Mouse (Mus musculus): ENCODE measurements around the gene Ints6. TPM values are rescaled to one million over a fixed set of nuclear protein-coding genes. Genes with fewer than 3 reads are reported as not detected.

Ints6 gene
- 20.1 and 26.7 TPM in 2 replicates for polyA plus RNA-seq (2012; ENCODE audit: insufficient read depth, insufficient read length, missing spikeins)

GRCm38 (mm10) chr14:62761036-62761881, at the start of gene Ints6:
Gene Ints6, minus strand, starts transcription at chr14:62761169.
- peak within 1 kb of the TSS; percentile 100 for H3K4me3 ChIP-seq (ENCODE audit: insufficient read depth, low read length)
- peak within 1 kb of the TSS; percentile 93 for H3K27ac ChIP-seq (ENCODE audit: insufficient read depth, low read depth, low read length)
- no peak for TF ChIP-seq CTCF (IDR thresholded peaks at IDR 0.05; ENCODE audit: low read depth, low read length)
- peak; percentile 99 for TF ChIP-seq POLR2A (IDR thresholded peaks at IDR 0.05; ENCODE audit: borderline replicate concordance, low read depth, low read length)
- peaks cover 20% of the 10 kb centered on the region for H3K4me1 ChIP-seq (ENCODE audit: control insufficient read depth, insufficient read depth, low read length)

GRCm38 (mm10) chr14:62808661-62809523, 47.9 kb upstream of the Ints6 start:
- H3K27ac ChIP-seq (ENCODE audit: insufficient read depth, low read depth, low read length), result peak overlapping the region; percentile 82
- H3K4me3 ChIP-seq (ENCODE audit: insufficient read depth, low read length), result no peak overlapping the region
- H3K4me1 ChIP-seq (ENCODE audit: control insufficient read depth, insufficient read depth, low read length), result peaks cover 42% of the 10 kb centered on the region
- TF ChIP-seq CTCF (IDR thresholded peaks at IDR 0.05; ENCODE audit: low read depth, low read length) (no peak), POLR2A (IDR thresholded peaks at IDR 0.05; ENCODE audit: borderline replicate concordance, low read depth, low read length) (no peak)

DNA sequence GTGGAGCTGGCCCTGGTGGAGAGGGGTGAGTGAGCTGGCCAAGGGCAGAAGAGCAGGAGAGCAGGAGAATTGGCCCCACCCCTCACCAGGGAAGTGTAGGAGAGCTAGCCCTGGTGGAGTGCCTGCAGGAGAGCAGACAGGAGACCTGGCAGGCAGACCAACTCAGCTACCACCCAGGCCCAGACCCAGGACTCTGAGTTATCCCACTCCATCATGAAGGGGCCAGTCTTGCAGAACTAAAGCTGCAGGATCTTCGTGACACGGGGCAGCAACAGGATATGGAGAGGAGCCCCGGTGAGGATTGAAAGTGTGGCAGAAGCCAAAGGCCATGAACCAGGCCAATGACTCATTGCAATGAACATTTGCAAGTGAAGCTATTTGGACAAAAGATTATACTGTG, 46.0 kb upstream of the Ints6 start:
- H3K4me3 ChIP-seq (ENCODE audit: insufficient read depth, low read length), result no peak overlapping the region
- H3K27ac ChIP-seq (ENCODE audit: insufficient read depth, low read depth, low read length), result no peak overlapping the region
- no peak for TF ChIP-seq POLR2A (IDR thresholded peaks at IDR 0.05; ENCODE audit: borderline replicate concordance, low read depth, low read length)
- TF ChIP-seq CTCF (IDR thresholded peaks at IDR 0.05; ENCODE audit: low read depth, low read length), result no peak
- H3K4me1 ChIP-seq (ENCODE audit: control insufficient read depth, insufficient read depth, low read length), result peaks cover 39% of the 10 kb centered on the region

GRCm38 (mm10) chr14:62803204-62803603, 42.2 kb upstream of the Ints6 start:
- H3K27ac ChIP-seq (ENCODE audit: insufficient read depth, low read depth, low read length), result no peak overlapping the region
- no peak for TF ChIP-seq CTCF (IDR thresholded peaks at IDR 0.05; ENCODE audit: low read depth, low read length)
- no peak for TF ChIP-seq POLR2A (IDR thresholded peaks at IDR 0.05; ENCODE audit: borderline replicate concordance, low read depth, low read length)
- H3K4me1 ChIP-seq (ENCODE audit: control insufficient read depth, insufficient read depth, low read length), result peaks cover 38% of the 10 kb centered on the region
- no peak overlapping the region for H3K4me3 ChIP-seq (ENCODE audit: insufficient read depth, low read length)

GRCm38 (mm10) chr14:62800791-62801190, 39.8 kb upstream of the Ints6 start:
- TF ChIP-seq CTCF (IDR thresholded peaks at IDR 0.05; ENCODE audit: low read depth, low read length) (no peak), POLR2A (IDR thresholded peaks at IDR 0.05; ENCODE audit: borderline replicate concordance, low read depth, low read length) (no peak)
- Histone ChIP-seq H3K4me1 (ENCODE audit: control insufficient read depth, insufficient read depth, low read length) (peaks cover 24% of the 10 kb centered on the region), H3K4me3 (ENCODE audit: insufficient read depth, low read length) (no peak overlapping the region)

GRCm38 (mm10) chr14:62798608-62799101, 37.7 kb upstream of the Ints6 start:
- Histone ChIP-seq H3K4me3 (ENCODE audit: insufficient read depth, low read length) (no peak overlapping the region), H3K4me1 (ENCODE audit: control insufficient read depth, insufficient read depth, low read length) (peaks cover 11% of the 10 kb centered on the region), H3K27ac (ENCODE audit: insufficient read depth, low read depth, low read length) (no peak overlapping the region)
- no peak for TF ChIP-seq POLR2A (IDR thresholded peaks at IDR 0.05; ENCODE audit: borderline replicate concordance, low read depth, low read length)
- TF ChIP-seq CTCF (IDR thresholded peaks at IDR 0.05; ENCODE audit: low read depth, low read length), result no peak

More at GRCm38 (mm10) chr14:62800791-62801190, 39.8 kb upstream of the Ints6 start:
- H3K27ac ChIP-seq (ENCODE audit: insufficient read depth, low read depth, low read length), result no peak overlapping the region

DNA sequence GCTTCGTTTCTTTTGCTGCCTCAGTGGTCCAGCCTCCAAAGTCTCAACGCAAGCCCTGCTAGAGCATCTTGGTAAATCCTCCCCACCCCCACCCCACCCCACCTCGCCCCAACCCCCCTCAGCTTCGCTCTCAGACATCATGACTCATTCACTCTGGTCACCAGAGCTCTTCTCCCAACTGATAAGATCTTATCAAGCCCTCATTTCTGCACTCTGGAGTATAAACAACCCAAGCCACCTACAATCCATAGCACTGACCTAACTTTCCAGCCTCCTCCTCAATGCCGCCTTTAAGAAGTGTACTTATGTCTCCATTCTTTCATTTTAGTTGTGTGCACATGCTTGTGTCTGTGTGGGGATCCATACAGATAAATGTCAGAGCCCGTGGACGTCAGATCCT, 34.8 kb upstream of the Ints6 start:
- Histone ChIP-seq H3K27ac (ENCODE audit: insufficient read depth, low read depth, low read length) (no peak overlapping the region), H3K4me1 (ENCODE audit: control insufficient read depth, insufficient read depth, low read length) (peaks cover 11% of the 10 kb centered on the region), H3K4me3 (ENCODE audit: insufficient read depth, low read length) (no peak overlapping the region)
- TF ChIP-seq POLR2A (IDR thresholded peaks at IDR 0.05; ENCODE audit: borderline replicate concordance, low read depth, low read length) (no peak), CTCF (IDR thresholded peaks at IDR 0.05; ENCODE audit: low read depth, low read length) (no peak)

- no peak overlapping the region for H3K4me3 ChIP-seq (ENCODE audit: insufficient read depth, low read length)
- TF ChIP-seq POLR2A (IDR thresholded peaks at IDR 0.05; ENCODE audit: borderline replicate concordance, low read depth, low read length) (no peak), CTCF (IDR thresholded peaks at IDR 0.05; ENCODE audit: low read depth, low read length) (no peak)
- H3K27ac ChIP-seq (ENCODE audit: insufficient read depth, low read depth, low read length), result no peak overlapping the region
- H3K4me1 ChIP-seq (ENCODE audit: control insufficient read depth, insufficient read depth, low read length), result peaks cover 5% of the 10 kb centered on the region; the same call in 1 of the 2 replicates
These were observed 28.3 kb upstream of the Ints6 start for GRCm38 (mm10) chr14:62789282-62789681.

GRCm38 (mm10) chr14:62782981-62783380, 22.0 kb upstream of the Ints6 start:
- H3K4me1 ChIP-seq (ENCODE audit: control insufficient read depth, insufficient read depth, low read length), result peaks cover 9% of the 10 kb centered on the region
- no peak for TF ChIP-seq CTCF (IDR thresholded peaks at IDR 0.05; ENCODE audit: low read depth, low read length)
- no peak for TF ChIP-seq POLR2A (IDR thresholded peaks at IDR 0.05; ENCODE audit: borderline replicate concordance, low read depth, low read length)
- H3K4me3 ChIP-seq (ENCODE audit: insufficient read depth, low read length), result no peak overlapping the region
- H3K27ac ChIP-seq (ENCODE audit: insufficient read depth, low read depth, low read length), result no peak overlapping the region
